Mouse (Mus musculus) fibroblast of lung, adult 2 months (primary cell): ENCODE measurements around the gene Mecom.
A peak's percentile ranks its signal among the peaks of the same experiment; 100 is the strongest.

ENCODE experiments used
- DNase-seq: peaks from one replicate; pipeline ENCODE4 v3.0.0-alpha.2; 2011; ENCODE audit warnings: low read depth

Gene Mecom

GRCm38 (mm10) chr3:30148378-30149079 is 399.3 kb downstream of the Mecom start:
- no peak for DNase-seq

GRCm38 (mm10) chr3:30145051-30145450 is 402.8 kb downstream of the Mecom start:
- no peak for DNase-seq

- DNase-seq = no peak
These were observed 403.8 kb downstream of the Mecom start for GRCm38 (mm10) chr3:30143961-30144411.

- no peak for DNase-seq
These were observed 404.4 kb downstream of the Mecom start for GRCm38 (mm10) chr3:30143440-30143839.

- no peak for DNase-seq
These were observed 407.5 kb downstream of the Mecom start for GRCm38 (mm10) chr3:30140349-30140748.

GRCm38 (mm10) chr3:30139678-30140077 is 408.1 kb downstream of the Mecom start:
- DNase-seq = no peak

GRCm38 (mm10) chr3:30138588-30138987 is 409.2 kb downstream of the Mecom start:
- no peak for DNase-seq

- DNase-seq = no peak
These were observed 412.0 kb downstream of the Mecom start for GRCm38 (mm10) chr3:30135857-30136256.

- no peak for DNase-seq
These were observed 412.7 kb downstream of the Mecom start for GRCm38 (mm10) chr3:30135119-30135518.

GRCm38 (mm10) chr3:30132981-30133380 is 414.8 kb downstream of the Mecom start:
- DNase-seq = no peak

- DNase-seq = no peak
These were observed 415.4 kb downstream of the Mecom start for GRCm38 (mm10) chr3:30132370-30132769.

GRCm38 (mm10) chr3:30130495-30130894 is 417.3 kb downstream of the Mecom start:
- DNase-seq = no peak

- no peak for DNase-seq
These were observed 425.2 kb downstream of the Mecom start for GRCm38 (mm10) chr3:30122618-30123017.

- DNase-seq = no peak
These were observed 426.9 kb downstream of the Mecom start for GRCm38 (mm10) chr3:30120790-30121512.

GRCm38 (mm10) chr3:30118594-30119297 is 429.1 kb downstream of the Mecom start:
- no peak for DNase-seq

GRCm38 (mm10) chr3:30113249-30113770 is 434.5 kb downstream of the Mecom start:
- no peak for DNase-seq

- no peak for DNase-seq
These were observed 439.7 kb downstream of the Mecom start for GRCm38 (mm10) chr3:30107945-30108670.

- no peak for DNase-seq
These were observed 441.3 kb downstream of the Mecom start for GRCm38 (mm10) chr3:30106481-30106880.

GRCm38 (mm10) chr3:30105859-30106258 is 441.9 kb downstream of the Mecom start:
- DNase-seq = no peak

- DNase-seq = peak; percentile 82
These were observed 442.5 kb downstream of the Mecom start for GRCm38 (mm10) chr3:30105194-30105823.

GRCm38 (mm10) chr3:30104515-30105098 is 443.2 kb downstream of the Mecom start:
- DNase-seq = no peak
